In genomic region chr14:31324851-31325250, GRCm38 (mm10) we compare ENCODE assay signal across 8 mouse cellular contexts. TPM values are rescaled to one million over a fixed set of nuclear protein-coding genes. Genes with fewer than 3 reads are reported as not detected.
DNase-seq lines count a peak whose midpoint lies in the region; ATAC-seq and TF ChIP-seq lines count a peak whose summit lies in the region.

No protein-coding gene starts in this region.

- H3K9me3 ChIP-seq in lung, embryonic 14.5 days (ENCODE audit: low read depth, low read length), result no peaks in the 10 kb centered on the region
- H3K9me3 ChIP-seq in embryonic facial prominence, embryonic 10.5 days, result no peaks in the 10 kb centered on the region
- H3K9me3 ChIP-seq in kidney, embryonic 14.5 days (ENCODE audit: control insufficient read depth, low read length), result no peaks in the 10 kb centered on the region

- no peak overlapping the region for H3K9ac ChIP-seq in lung, embryonic 14.5 days
- no peak overlapping the region for H3K9ac ChIP-seq in kidney, embryonic 14.5 days (ENCODE audit: low read depth, low read length)

- ATAC-seq in lung, embryonic 14.5 days (ENCODE audit: insufficient read depth), result no peak
- no peak for ATAC-seq in kidney, embryonic 14.5 days (ENCODE audit: low FRiP score, low TSS enrichment)

- H3K4me1 ChIP-seq in lung, embryonic 14.5 days (ENCODE audit: insufficient read depth), result no peaks in the 10 kb centered on the region
- peaks cover 12% of the 10 kb centered on the region for H3K4me1 ChIP-seq in embryonic facial prominence, embryonic 10.5 days
- H3K4me1 ChIP-seq in small intestine, adult 2 months (ENCODE audit: control insufficient read depth, insufficient read depth, insufficient read length, low read length), result peaks cover 5% of the 10 kb centered on the region; the same call in 1 of the 2 replicates
- peaks cover 9% of the 10 kb centered on the region for H3K4me1 ChIP-seq in kidney, embryonic 14.5 days (ENCODE audit: control insufficient read depth, insufficient read depth, low read length)

- no peak overlapping the region for H3K4me3 ChIP-seq in lung, embryonic 14.5 days (ENCODE audit: low read depth, low read length)
- no peak overlapping the region for H3K4me3 ChIP-seq in embryonic facial prominence, embryonic 10.5 days
- H3K4me3 ChIP-seq in small intestine, adult 2 months (ENCODE audit: low read depth, low read length), result no peak overlapping the region
- no peak overlapping the region for H3K4me3 ChIP-seq in kidney, embryonic 14.5 days (ENCODE audit: low read length)

- 70% methylated on average over 10 of the region's 10 CpGs for WGBS in lung, embryonic 14.5 days
- WGBS in embryonic facial prominence, embryonic 10.5 days, result 64% methylated on average over 10 of the region's 10 CpGs
- 81% methylated on average over 10 of the region's 10 CpGs for WGBS in small intestine, adult 2 months
- 68% methylated on average over 10 of the region's 10 CpGs for WGBS in kidney, embryonic 14.5 days

- peak; percentile 39; the same call in 1 of the 2 replicates for TF ChIP-seq CTCF in lung, embryonic 14.5 days (IDR thresholded peaks at IDR 0.05; ENCODE audit: low read depth)
- peak; percentile 37; the same call in 1 of the 2 replicates for TF ChIP-seq CTCF in small intestine, adult 2 months (IDR thresholded peaks at IDR 0.05; ENCODE audit: extremely low read depth, insufficient read length, insufficient replicate concordance, low read depth, low read length)

- H3K27me3 ChIP-seq in lung, embryonic 14.5 days (ENCODE audit: insufficient read depth, low read length), result no peaks in the 10 kb centered on the region
- H3K27me3 ChIP-seq in embryonic facial prominence, embryonic 10.5 days (replicated peaks; ENCODE audit: low read depth, poor library complexity, severe bottlenecking), result peaks cover 15% of the 10 kb centered on the region
- no peaks in the 10 kb centered on the region for H3K27me3 ChIP-seq in small intestine, adult 2 months (ENCODE audit: control insufficient read depth, insufficient read depth, low read length)
- no peaks in the 10 kb centered on the region for H3K27me3 ChIP-seq in kidney, embryonic 14.5 days (ENCODE audit: control insufficient read depth, insufficient read depth, low read length)

- H3K4me2 ChIP-seq in lung, embryonic 14.5 days, result no peak overlapping the region
- H3K4me2 ChIP-seq in kidney, embryonic 14.5 days (replicated peaks; ENCODE audit: low read depth, low read length), result no peak overlapping the region

- TF ChIP-seq POLR2A in small intestine, adult 2 months (IDR thresholded peaks at IDR 0.05; ENCODE audit: low read depth, low read length), result no peak

- H3K27ac ChIP-seq in lung, embryonic 14.5 days (ENCODE audit: low read depth), result no peak overlapping the region
- no peak overlapping the region for H3K27ac ChIP-seq in embryonic facial prominence, embryonic 10.5 days (replicated peaks)
- no peak overlapping the region for H3K27ac ChIP-seq in small intestine, adult 2 months (ENCODE audit: insufficient read depth, low read depth, low read length)
- no peak overlapping the region for H3K27ac ChIP-seq in kidney, embryonic 14.5 days (ENCODE audit: low read depth, low read length)

- peak; percentile 36 for DNase-seq in adrenal gland, postnatal 10 days
- no peak for DNase-seq in adrenal gland, adult 8-10 months
- peak; percentile 44 for DNase-seq in lung, embryonic 14.5 days
- DNase-seq in lung, postnatal 25 days (ENCODE audit: low spot score), result no peak
- peak; percentile 33 for DNase-seq in embryonic facial prominence, embryonic 10.5 days (ENCODE audit: low spot score)
- no peak for DNase-seq in frontal cortex, postnatal 14 days (ENCODE audit: low spot score in 2 of 2)

- H3K36me3 ChIP-seq in lung, embryonic 14.5 days (ENCODE audit: insufficient read depth), result no peaks in the 10 kb centered on the region
- H3K36me3 ChIP-seq in embryonic facial prominence, embryonic 10.5 days (replicated peaks), result no peaks in the 10 kb centered on the region
- H3K36me3 ChIP-seq in small intestine, adult 2 months (ENCODE audit: control insufficient read depth, insufficient read depth, low read length), result no peaks in the 10 kb centered on the region
- H3K36me3 ChIP-seq in kidney, embryonic 14.5 days (ENCODE audit: control insufficient read depth, insufficient read depth, low read length), result no peaks in the 10 kb centered on the region

RNA-seq across cellular contexts. Expression of gene Dnah1, which starts 1.2 kb away (rescaled TPM):
- 1 to 10 TPM in 1 of 2 experiments, under 1 TPM in 1; 0.99 to 1.2 TPM for total RNA-seq in adrenal gland, postnatal 10 days (2021)
- total RNA-seq in adrenal gland, adult 8-10 months (2022), result 1 to 10 TPM; 1.6 to 5.4 (median 3.1) TPM
- polyA plus RNA-seq in lung, embryonic 14.5 days (2014; fragmentation: Nextera tagmentation; extraction: Ambion mirVana), result 4.1 and 4.6 TPM in 2 replicates
- polyA plus RNA-seq in embryonic facial prominence, embryonic 10.5 days (2016; fragmentation: Nextera tagmentation; extraction: Ambion mirVana), result 4.7 and 5.0 TPM in 2 replicates
- polyA plus RNA-seq in small intestine, adult 2 months (2012; rRNA removed), result 0.08 TPM in 2 replicates
- 5.5 and 9.0 TPM in 2 replicates for polyA plus RNA-seq in kidney, embryonic 14.5 days (2014; fragmentation: Nextera tagmentation; extraction: Ambion mirVana)

RNA-seq across cellular contexts. Expression of gene Capn7, which starts 11.6 kb away (rescaled TPM):
- 10 to 100 TPM; 33.7 to 40.9 TPM for total RNA-seq in adrenal gland, postnatal 10 days (2021)
- 10 to 100 TPM; 42.7 to 51.4 (median 48.7) TPM for total RNA-seq in adrenal gland, adult 8-10 months (2022)
- polyA plus RNA-seq in lung, embryonic 14.5 days (2014; fragmentation: Nextera tagmentation; extraction: Ambion mirVana), result 37.4 and 38.3 TPM in 2 replicates
- polyA plus RNA-seq in embryonic facial prominence, embryonic 10.5 days (2016; fragmentation: Nextera tagmentation; extraction: Ambion mirVana), result 28.3 TPM in 2 replicates
- polyA plus RNA-seq in small intestine, adult 2 months (2012; rRNA removed), result 3.3 and 5.8 TPM in 2 replicates
- 27.4 and 49.8 TPM in 2 replicates for polyA plus RNA-seq in kidney, embryonic 14.5 days (2014; fragmentation: Nextera tagmentation; extraction: Ambion mirVana)

Comparison
In these comparisons a context has a peak if more than half of its experiments do, and no peak if none do; other contexts are left out.
1. DNase-seq: peak in adrenal gland, postnatal 10 days (single experiment), lung, embryonic 14.5 days (single experiment) and embryonic facial prominence, embryonic 10.5 days (single experiment); none in adrenal gland, adult 8-10 months (single experiment), lung, postnatal 25 days (single experiment) and frontal cortex, postnatal 14 days (0 of 2).